Mouse (Mus musculus): ENCODE results near the gene Shroom3. TPM values are rescaled to one million over a fixed set of nuclear protein-coding genes. Genes with fewer than 3 reads are reported as not detected.

The Shroom3 gene
- polyA plus RNA-seq, 1 experiment from 2014 or later = not detected

DNA sequence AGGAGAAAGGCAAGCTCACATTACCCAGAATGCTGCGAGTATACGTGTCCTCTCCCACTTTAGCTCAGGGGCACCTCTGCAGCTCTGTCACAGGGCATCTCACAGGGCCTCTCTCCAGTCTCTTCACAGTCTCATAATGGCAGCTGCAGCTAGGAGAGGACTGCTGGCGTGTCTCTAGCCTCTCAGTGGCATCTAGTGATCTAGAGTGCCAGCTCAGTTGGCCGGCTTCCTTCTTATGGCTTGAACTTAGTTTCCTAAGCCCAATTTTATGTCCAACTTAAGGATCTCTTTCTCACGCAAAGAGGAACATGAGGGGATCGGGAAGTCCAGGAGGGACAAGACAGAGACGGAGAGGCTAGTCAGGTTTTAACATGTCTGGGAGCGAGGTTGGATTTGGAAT is 252.6 kb downstream of the Shroom3 start:
- Histone ChIP-seq H3K79me2 (ENCODE audit: inconsistent target) (no peaks in the 10 kb centered on the region), H3K4me3 (ENCODE audit: inconsistent target) (no peak overlapping the region), H3K36me3 (ENCODE audit: inconsistent target) (no peaks in the 10 kb centered on the region), H3K27ac (no peak overlapping the region)
- WGBS (ENCODE audit: missing documents) = 94% methylated on average over 8 of the region's 8 CpGs

DNA sequence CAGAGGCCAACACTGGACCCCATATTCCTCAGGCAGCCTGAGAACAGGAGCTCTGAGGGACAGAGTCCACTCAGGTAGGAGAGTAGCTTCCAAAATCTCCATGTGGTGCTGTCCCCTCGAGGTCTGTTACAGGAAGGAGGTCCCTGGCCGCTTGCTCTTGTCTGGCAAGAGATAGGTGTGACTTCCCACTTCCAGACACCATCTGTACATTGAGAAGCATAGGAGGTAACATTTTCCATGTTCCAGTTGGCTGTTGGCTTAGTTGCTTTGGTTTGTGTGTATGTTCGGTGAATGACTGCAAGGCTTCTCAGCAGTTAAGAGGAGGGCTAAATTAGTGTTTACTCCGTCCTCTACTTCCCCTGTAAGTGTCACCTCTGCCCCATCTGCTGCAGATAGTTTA is 254.5 kb downstream of the Shroom3 start:
- no peak overlapping the region for H3K4me3 ChIP-seq (ENCODE audit: inconsistent target)
- H3K27ac ChIP-seq = no peak overlapping the region
- H3K79me2 ChIP-seq (ENCODE audit: inconsistent target) = no peaks in the 10 kb centered on the region
- 84% methylated on average over 4 of the region's 4 CpGs for WGBS (ENCODE audit: missing documents)
- no peaks in the 10 kb centered on the region for H3K36me3 ChIP-seq (ENCODE audit: inconsistent target)

DNA sequence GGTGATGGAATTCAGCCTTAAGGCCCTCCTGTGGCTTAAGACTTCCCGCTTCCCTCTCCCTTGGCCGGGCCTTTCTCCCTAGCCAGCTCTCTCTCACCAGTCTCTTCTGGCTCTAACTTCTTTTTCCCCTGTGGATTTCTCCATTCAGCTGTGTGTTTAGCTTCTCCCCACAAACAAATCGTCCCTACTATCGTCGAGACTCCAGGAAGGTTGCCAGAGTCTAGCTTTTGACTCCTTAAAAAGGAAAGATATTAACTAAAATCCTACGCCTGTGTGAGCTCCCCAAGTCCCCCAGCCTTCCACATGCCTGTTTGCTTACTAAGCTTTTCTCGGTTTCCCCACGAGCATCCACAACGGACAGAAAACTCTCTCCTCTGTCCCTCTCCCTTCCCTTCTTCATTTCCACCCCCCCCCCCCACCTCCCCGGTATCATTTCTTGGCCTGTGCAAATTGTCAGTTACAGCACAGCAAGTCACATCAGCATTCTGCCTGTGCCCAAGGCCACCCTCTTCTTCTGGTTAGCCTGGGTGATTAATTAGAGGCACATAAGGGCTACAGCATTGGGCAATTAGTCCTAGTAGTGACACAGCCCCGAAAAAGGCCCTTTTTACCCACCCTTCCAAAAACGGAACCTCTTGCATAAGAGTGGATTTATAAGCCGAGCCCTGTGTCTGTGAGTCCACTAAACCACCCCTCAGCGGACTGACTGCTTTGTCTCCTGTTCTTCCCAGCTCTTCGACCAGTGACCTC is 256.2 kb downstream of the Shroom3 start:
- Histone ChIP-seq H3K27ac (no peak overlapping the region), H3K79me2 (ENCODE audit: inconsistent target) (no peaks in the 10 kb centered on the region), H3K4me3 (ENCODE audit: inconsistent target) (no peak overlapping the region), H3K36me3 (ENCODE audit: inconsistent target) (no peaks in the 10 kb centered on the region)
- 89% methylated on average over 14 of the region's 15 CpGs for WGBS (ENCODE audit: missing documents)

DNA sequence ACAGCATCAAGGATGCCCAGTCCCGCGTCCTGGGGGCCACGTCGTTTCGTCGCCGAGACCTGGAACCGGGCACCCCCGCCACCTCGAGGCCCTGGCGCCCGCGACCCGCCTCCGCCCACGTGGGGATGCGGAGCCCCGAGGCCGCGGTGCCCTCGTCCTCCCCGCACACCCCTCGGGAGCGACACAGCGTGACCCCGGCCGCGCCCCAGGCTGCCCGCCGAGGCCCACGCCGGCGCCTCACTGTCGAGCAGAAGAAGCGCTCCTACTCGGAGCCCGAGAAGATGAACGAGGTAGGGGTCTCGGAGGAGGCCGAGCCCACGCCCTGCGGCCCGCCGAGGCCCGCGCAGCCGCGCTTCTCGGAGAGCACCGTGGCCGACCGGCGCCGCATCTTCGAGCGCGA is 258.9 kb downstream of the Shroom3 start:
- no peaks in the 10 kb centered on the region for H3K36me3 ChIP-seq (ENCODE audit: inconsistent target)
- no peak overlapping the region for H3K27ac ChIP-seq
- H3K4me3 ChIP-seq (ENCODE audit: inconsistent target) = no peak overlapping the region
- no peaks in the 10 kb centered on the region for H3K79me2 ChIP-seq (ENCODE audit: inconsistent target)
- WGBS (ENCODE audit: missing documents) = 93% methylated on average over 57 of the region's 57 CpGs

DNA sequence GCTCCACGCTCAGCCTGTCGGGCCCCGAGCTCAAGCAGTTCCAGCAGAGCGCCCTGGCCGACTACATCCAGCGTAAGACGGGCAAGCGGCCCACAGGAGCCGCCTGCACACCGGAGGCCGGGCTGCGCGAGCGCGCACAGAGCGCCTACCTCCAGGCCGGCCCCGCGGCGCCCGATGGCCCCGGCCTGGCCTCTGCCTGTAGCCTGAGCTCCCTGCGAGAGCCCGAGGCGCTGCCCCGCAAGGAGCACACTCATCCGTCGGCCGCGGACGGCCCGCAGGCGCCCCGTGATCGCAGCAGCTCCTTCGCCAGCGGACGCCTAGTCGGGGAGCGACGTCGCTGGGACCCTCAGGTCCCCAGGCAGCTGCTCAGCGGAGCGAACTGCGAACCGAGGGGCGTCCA is 259.3 kb downstream of the Shroom3 start:
- no peak overlapping the region for H3K4me3 ChIP-seq (ENCODE audit: inconsistent target)
- no peaks in the 10 kb centered on the region for H3K36me3 ChIP-seq (ENCODE audit: inconsistent target)
- no peak overlapping the region for H3K27ac ChIP-seq
- 95% methylated on average over 45 of the region's 47 CpGs for WGBS (ENCODE audit: missing documents)
- H3K79me2 ChIP-seq (ENCODE audit: inconsistent target) = no peaks in the 10 kb centered on the region

DNA sequence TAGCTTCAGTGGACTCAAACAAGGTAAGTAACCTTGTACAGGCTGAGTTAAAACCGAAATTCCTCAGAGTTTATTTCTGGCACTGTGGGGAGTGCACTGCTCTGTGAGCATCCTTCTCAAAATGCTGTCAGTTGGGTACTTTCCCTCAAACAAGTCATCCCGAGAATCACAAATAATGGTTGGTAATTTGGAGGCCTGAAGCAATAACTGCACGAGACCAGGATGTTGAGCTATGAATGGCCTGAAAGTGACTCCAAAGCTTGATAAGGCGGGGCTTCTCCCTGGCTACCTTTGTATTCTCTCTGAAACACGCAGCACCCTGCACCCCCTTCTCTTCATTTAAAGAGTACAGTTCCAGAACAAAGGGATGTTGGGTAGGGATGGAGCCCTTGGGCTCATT is 261.6 kb downstream of the Shroom3 start:
- H3K36me3 ChIP-seq (ENCODE audit: inconsistent target) = no peaks in the 10 kb centered on the region
- no peak overlapping the region for H3K4me3 ChIP-seq (ENCODE audit: inconsistent target)
- WGBS (ENCODE audit: missing documents) = 86% methylated on average over 5 of the region's 5 CpGs
- no peak overlapping the region for H3K27ac ChIP-seq
- H3K79me2 ChIP-seq (ENCODE audit: inconsistent target) = no peaks in the 10 kb centered on the region

DNA sequence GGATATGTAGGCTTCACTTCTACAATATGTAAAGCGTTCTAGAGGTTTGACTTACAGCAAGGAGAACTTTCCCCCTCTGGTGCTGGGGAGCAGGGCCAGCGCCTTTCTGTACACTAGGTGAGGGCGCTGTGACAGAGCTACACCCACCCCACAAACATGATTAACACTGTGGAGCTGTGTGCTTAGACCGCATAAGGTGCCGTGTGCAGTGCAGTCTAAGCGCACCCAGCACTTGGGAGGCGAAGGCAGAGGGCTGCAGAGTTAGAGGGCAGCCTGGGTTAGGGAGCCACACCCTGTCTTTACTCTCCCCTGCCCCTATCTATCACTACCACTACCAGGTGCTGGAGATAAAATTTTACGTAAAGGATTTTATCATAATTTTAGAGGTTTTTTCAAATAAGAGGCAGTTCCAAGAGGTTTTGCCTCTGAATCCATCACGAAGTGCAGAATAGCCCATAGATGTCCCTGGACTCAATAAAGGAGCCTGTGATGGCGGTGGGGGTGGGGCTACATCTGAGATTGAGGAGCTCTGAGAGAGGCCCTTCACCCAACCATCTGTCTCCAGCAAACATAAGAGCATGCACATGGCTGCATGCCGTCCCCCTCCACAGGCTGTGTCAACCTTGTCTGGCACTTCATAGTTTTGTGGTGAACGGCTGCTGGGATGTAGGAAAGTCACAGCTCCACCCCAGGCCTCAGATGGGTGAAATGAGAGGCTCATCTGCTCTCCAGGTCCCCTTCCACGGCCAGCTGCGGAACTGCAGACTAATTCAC is 265.9 kb downstream of the Shroom3 start:
- Histone ChIP-seq H3K27ac (no peak overlapping the region), H3K79me2 (ENCODE audit: inconsistent target) (no peaks in the 10 kb centered on the region), H3K4me3 (ENCODE audit: inconsistent target) (no peak overlapping the region), H3K36me3 (ENCODE audit: inconsistent target) (no peaks in the 10 kb centered on the region)
- WGBS (ENCODE audit: missing documents) = 91% methylated on average over 12 of the region's 14 CpGs

DNA sequence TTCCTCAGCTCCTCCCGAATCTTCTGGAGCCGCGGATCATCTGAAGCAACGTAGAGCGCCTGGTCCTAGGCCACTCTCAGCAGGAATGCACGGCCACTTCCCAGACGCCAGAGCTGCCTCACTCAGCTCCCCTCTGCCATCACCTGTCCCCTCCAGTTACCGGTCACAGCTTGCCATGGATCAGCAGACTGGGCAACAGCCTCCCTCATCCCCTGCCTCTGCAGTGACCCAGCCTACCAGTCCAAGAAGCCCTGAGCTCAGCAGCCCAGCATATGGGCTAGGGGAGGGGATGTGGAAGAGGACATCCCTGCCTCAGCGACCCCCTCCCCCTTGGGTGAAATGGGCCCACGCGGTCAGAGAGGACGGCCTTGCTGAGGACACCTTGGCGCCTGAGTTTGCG is 267.3 kb downstream of the Shroom3 start:
- H3K4me3 ChIP-seq (ENCODE audit: inconsistent target) = no peak overlapping the region
- H3K79me2 ChIP-seq (ENCODE audit: inconsistent target) = no peaks in the 10 kb centered on the region
- no peak overlapping the region for H3K27ac ChIP-seq
- no peaks in the 10 kb centered on the region for H3K36me3 ChIP-seq (ENCODE audit: inconsistent target)
- WGBS (ENCODE audit: missing documents) = 98% methylated on average over 13 of the region's 14 CpGs

DNA sequence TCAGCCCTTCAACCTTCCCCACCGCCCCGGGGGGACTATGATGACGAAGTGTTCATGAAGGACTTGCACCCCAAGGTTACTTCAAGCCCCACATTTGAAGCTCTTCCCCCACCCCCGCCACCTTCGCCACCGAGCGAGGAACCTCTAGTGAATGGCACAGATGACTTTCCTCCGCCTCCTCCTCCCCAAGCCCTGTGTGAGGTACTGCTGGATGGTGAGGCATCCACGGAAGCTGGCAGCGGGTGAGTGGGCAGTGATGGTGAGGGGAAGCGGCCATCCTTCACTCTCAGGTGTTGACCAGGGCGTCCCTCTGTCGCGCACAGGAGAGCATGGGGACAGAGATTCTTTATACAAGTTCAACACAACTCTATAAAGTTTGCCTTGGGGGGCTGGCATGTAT is 267.8 kb downstream of the Shroom3 start:
- 95% methylated on average over 11 of the region's 14 CpGs for WGBS (ENCODE audit: missing documents)
- H3K79me2 ChIP-seq (ENCODE audit: inconsistent target) = no peaks in the 10 kb centered on the region
- no peak overlapping the region for H3K27ac ChIP-seq
- no peaks in the 10 kb centered on the region for H3K36me3 ChIP-seq (ENCODE audit: inconsistent target)
- no peak overlapping the region for H3K4me3 ChIP-seq (ENCODE audit: inconsistent target)

DNA sequence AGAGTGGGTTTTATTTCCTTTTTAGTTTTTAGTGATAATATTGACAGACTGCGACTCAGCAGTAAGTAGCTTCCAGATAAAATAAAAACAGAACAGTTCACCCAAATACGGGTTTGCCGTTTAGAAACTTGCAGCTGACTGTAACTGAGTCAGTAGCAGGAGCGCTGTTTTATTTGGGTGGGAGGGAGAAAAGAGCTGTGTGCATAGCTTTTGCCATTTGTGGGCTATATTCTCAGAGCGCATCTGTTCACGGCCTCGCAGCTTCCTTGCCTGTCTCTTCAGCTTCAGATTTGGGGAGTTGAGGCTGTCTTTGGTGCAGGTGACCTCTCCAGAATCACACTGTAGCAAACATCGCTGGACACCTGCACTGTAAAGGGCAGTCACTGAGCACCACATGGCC is 270.6 kb downstream of the Shroom3 start:
- Histone ChIP-seq H3K4me3 (ENCODE audit: inconsistent target) (no peak overlapping the region), H3K36me3 (ENCODE audit: inconsistent target) (no peaks in the 10 kb centered on the region), H3K79me2 (ENCODE audit: inconsistent target) (no peaks in the 10 kb centered on the region), H3K27ac (no peak overlapping the region)
- 85% methylated on average over 8 of the region's 8 CpGs for WGBS (ENCODE audit: missing documents)

DNA sequence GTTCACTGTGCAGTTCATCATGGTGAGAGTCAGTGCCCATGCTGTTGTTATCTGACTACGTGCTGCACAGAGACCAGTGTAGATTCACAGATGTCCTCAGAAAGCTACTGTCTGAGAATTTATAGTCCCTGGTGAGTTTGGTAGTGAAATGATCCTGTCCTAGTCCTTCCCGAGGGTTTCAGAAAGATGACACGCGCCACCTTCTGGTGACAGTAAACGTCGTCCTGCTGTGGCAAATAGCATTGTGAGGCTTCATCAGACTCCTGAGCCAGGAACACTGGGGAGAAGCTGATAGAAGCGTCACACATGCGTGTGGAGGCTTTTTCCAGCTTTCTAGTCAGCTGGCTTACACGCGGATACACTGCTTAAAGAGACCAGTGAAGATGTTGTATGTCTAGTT is 271.1 kb downstream of the Shroom3 start:
- WGBS (ENCODE audit: missing documents) = 55% methylated on average over 10 of the region's 10 CpGs

DNA sequence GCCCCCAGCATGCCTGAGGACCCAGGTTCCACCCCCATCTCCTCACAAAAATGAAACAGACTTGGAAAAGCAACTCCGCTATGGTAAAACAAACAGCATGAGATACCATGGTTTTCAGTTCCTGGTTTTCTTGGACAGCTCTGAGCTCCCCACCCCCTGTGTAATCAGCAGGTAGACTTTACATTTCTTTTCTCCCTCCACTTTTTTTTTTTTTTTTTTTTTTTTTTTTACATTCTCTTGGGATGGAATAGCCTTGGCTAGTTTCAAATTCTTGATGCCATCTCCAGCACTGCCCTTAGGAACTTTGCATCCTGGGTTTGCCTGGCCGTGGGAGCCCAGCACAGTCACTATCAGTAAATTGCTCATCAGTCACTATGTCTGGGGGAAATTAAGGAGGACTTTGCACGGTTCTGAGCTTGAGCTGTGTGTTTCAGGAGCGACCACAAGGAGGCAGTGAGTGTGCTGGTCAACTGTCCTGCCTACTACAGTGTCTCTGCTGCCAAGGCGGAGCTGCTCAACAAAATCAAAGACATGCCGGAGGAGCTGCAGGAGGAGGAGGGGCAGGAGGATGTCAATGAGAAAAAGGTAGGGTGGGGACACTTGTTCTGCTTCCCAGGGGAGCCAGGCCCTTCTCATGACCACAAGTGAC is 271.7 kb downstream of the Shroom3 start:
- Histone ChIP-seq H3K27ac (no peak overlapping the region), H3K79me2 (ENCODE audit: inconsistent target) (no peaks in the 10 kb centered on the region), H3K36me3 (ENCODE audit: inconsistent target) (no peaks in the 10 kb centered on the region), H3K4me3 (ENCODE audit: inconsistent target) (no peak overlapping the region)
- 70% methylated on average over 6 of the region's 6 CpGs for WGBS (ENCODE audit: missing documents)

More for the DNA sequence above, 271.1 kb downstream of the Shroom3 start:
- H3K79me2 ChIP-seq (ENCODE audit: inconsistent target) = no peaks in the 10 kb centered on the region
- H3K4me3 ChIP-seq (ENCODE audit: inconsistent target) = no peak overlapping the region
- H3K36me3 ChIP-seq (ENCODE audit: inconsistent target) = no peaks in the 10 kb centered on the region
- H3K27ac ChIP-seq = no peak overlapping the region

DNA sequence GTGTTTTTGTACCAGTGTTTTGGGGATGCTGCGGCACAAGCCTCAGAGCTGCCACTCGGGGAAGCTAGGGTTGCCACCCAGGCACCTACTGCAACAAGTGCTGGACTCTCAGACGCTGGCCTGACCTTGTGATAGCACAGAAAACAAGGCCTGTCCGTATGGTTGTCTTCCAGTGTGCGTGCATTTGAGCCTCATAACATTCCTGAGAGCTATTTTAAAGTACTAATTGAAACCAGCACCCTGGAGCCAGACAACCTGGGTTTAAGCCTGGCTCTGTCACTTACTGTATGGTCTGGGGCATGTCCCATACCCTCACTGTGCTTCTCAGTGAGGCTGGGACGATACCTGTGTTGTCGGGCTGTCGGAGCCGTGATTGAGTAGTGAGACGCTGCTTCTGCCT is 276.1 kb downstream of the Shroom3 start:
- Histone ChIP-seq H3K79me2 (ENCODE audit: inconsistent target) (no peaks in the 10 kb centered on the region), H3K36me3 (ENCODE audit: inconsistent target) (no peaks in the 10 kb centered on the region), H3K27ac (no peak overlapping the region), H3K4me3 (ENCODE audit: inconsistent target) (no peak overlapping the region)
- 94% methylated on average over 10 of the region's 10 CpGs for WGBS (ENCODE audit: missing documents)

DNA sequence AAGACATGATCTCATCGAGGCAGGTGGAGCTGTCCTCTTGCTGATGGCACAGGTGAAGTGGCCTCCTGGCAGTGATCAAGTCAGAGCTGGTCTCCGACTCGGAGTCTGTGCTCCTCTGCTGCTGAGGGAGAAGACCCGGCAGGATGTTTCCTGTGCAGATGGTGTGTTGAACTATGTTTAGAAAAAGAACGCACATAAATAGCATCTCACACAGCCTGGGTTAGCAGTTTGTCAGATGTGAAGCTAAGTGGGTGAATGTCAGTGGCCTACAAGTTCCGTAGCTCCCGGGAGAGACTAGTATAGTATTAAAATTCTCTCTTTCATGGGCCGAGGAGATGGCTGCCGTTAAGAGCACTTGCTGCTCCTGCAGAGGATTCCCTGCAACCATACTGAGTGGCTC is 276.5 kb downstream of the Shroom3 start:
- Histone ChIP-seq H3K36me3 (ENCODE audit: inconsistent target) (no peaks in the 10 kb centered on the region), H3K27ac (no peak overlapping the region), H3K79me2 (ENCODE audit: inconsistent target) (no peaks in the 10 kb centered on the region), H3K4me3 (ENCODE audit: inconsistent target) (no peak overlapping the region)
- WGBS (ENCODE audit: missing documents) = 63% methylated on average over 9 of the region's 9 CpGs

DNA sequence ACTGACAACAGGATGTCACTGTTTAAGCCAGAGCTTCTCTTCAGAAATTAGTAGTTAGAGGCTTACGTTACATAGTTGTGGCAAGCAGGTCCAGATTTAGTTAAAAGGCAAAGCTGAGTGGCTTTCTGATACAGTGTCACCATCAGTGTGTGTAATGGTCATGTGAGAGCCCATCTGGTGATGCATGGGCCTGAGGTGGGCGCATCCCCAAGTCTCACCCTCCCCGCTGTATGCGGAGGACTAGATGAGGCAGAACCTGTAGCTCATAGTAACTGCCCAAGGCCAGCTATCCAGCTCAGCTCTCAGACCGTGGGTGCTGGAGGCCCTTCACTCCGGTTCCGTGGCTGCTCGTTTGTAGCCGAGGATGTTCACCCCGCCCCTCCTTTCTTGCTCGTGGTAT is 278.1 kb downstream of the Shroom3 start:
- Histone ChIP-seq H3K4me3 (ENCODE audit: inconsistent target) (no peak overlapping the region), H3K27ac (no peak overlapping the region), H3K79me2 (ENCODE audit: inconsistent target) (no peaks in the 10 kb centered on the region), H3K36me3 (ENCODE audit: inconsistent target) (no peaks in the 10 kb centered on the region)
- 89% methylated on average over 11 of the region's 11 CpGs for WGBS (ENCODE audit: missing documents)

All from macrophage (primary cell).